Mouse (Mus musculus) cortical plate, adult 2 months (tissue): Measurements from ENCODE around the gene Upk3bl.

Experiments
- CTCF ChIP-seq: fragments of 200-500 bp; IDR thresholded peaks from 2 replicates; pipeline ENCODE4 v1.5.1; 2011; ENCODE audit warnings: mild to moderate bottlenecking, control low read depth, low read length; ENCODE audit not compliant: insufficient read depth; ENCODE audit errors: extremely low read depth
- POLR2A ChIP-seq: fragments of 200-500 bp; IDR thresholded peaks from 2 replicates; pipeline ENCODE4 v1.6.1; 2011; ENCODE audit warnings: mild to moderate bottlenecking, low read length, control low read depth; ENCODE audit not compliant: insufficient read depth; ENCODE audit errors: extremely low read depth

DNA sequence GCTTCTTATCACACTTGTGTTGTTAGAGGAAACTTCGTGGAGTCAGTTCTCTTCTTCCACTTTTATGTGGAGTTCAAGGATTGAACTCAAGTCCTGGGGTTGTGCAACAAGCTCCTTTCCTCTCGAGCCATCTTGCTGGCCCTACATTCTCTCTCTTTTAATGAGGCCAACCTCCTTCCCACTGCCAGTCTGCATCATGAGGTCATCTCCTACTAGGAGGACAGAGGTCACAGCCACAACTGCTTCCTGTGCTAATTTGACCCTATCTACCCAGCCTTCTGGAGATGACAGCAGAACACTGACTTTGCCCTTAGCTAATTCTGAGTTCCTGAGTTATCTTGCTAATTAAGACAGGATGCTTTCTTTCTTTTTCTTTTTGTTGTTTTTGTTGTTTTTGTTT lies 54.2 kb downstream of the Upk3bl start:
- TF ChIP-seq CTCF: no peak
- TF ChIP-seq POLR2A: no peak
